Mouse (Mus musculus): ENCODE results near the gene Amph.

Gene Amph

GRCm38 (mm10) chr13:19139771-19140170 is 191.8 kb downstream of the Amph start:
- DNase-seq (ENCODE audit: low read depth, low spot score) = no peak

GRCm38 (mm10) chr13:19143766-19144165 is 195.8 kb downstream of the Amph start:
- DNase-seq (ENCODE audit: low read depth, low spot score) = no peak

- no peak for DNase-seq (ENCODE audit: low read depth, low spot score)
These were observed 199.5 kb downstream of the Amph start for GRCm38 (mm10) chr13:19147468-19147867.

- no peak for DNase-seq (ENCODE audit: low read depth, low spot score)
These were observed 201.6 kb downstream of the Amph start for GRCm38 (mm10) chr13:19149574-19149973.

- DNase-seq (ENCODE audit: low read depth, low spot score) = no peak
These were observed 202.7 kb downstream of the Amph start for GRCm38 (mm10) chr13:19150438-19151301.

GRCm38 (mm10) chr13:19152126-19152525 is 204.1 kb downstream of the Amph start:
- DNase-seq (ENCODE audit: low read depth, low spot score) = no peak

GRCm38 (mm10) chr13:19158484-19158883 is 210.5 kb downstream of the Amph start:
- DNase-seq (ENCODE audit: low read depth, low spot score) = no peak

- DNase-seq (ENCODE audit: low read depth, low spot score) = no peak
These were observed 212.6 kb downstream of the Amph start for GRCm38 (mm10) chr13:19160616-19161015.

GRCm38 (mm10) chr13:19161111-19161510 is 213.1 kb downstream of the Amph start:
- no peak for DNase-seq (ENCODE audit: low read depth, low spot score)

- no peak for DNase-seq (ENCODE audit: low read depth, low spot score)
These were observed 214.1 kb downstream of the Amph start for GRCm38 (mm10) chr13:19162120-19162519.

GRCm38 (mm10) chr13:19177662-19178259 is 229.8 kb downstream of the Amph start:
- DNase-seq (ENCODE audit: low read depth, low spot score) = peak; percentile 46

- no peak for DNase-seq (ENCODE audit: low read depth, low spot score)
These were observed 230.3 kb downstream of the Amph start for GRCm38 (mm10) chr13:19178351-19178750.

GRCm38 (mm10) chr13:19182259-19182658 is 234.3 kb downstream of the Amph start:
- DNase-seq (ENCODE audit: low read depth, low spot score) = no peak

GRCm38 (mm10) chr13:19190052-19190451 is 242.0 kb downstream of the Amph start:
- DNase-seq (ENCODE audit: low read depth, low spot score) = no peak

GRCm38 (mm10) chr13:19194803-19195202 is 246.8 kb downstream of the Amph start:
- DNase-seq (ENCODE audit: low read depth, low spot score) = no peak

- no peak for DNase-seq (ENCODE audit: low read depth, low spot score)
These were observed 247.5 kb downstream of the Amph start for GRCm38 (mm10) chr13:19195456-19195855.

Measured in retina, adult 2 months (tissue).